Mouse (Mus musculus) kidney, embryonic 15.5 days (tissue): ENCODE data around the gene Il1rl2. TPM values are rescaled to one million over a fixed set of nuclear protein-coding genes. Genes with fewer than 3 reads are reported as not detected.
A peak's percentile ranks its signal among the peaks of the same experiment; 100 is the strongest.

ENCODE experiments used
- ATAC-seq: fragments of 200-750 bp; cut with Nextera tagmentation; replicated peaks from 2 replicates; pipeline ENCODE4 v1.8.0; 2017; ENCODE audit warnings: moderate TSS enrichment; ENCODE audit not compliant: low FRiP score
- H3K27ac ChIP-seq: fragments of 300-500 bp; sonication (generic); 2 replicates; pipeline ENCODE4 v1.5.1; 2015; ENCODE audit warnings: mild to moderate bottlenecking, inconsistent platforms
- H3K27me3 ChIP-seq: fragments of 300-500 bp; sonication (generic); 2 replicates; pipeline ENCODE4 v1.6.1; 2015; ENCODE audit warnings: inconsistent platforms
- H3K36me3 ChIP-seq: fragments of 300-500 bp; sonication (generic); 2 replicates; pipeline ENCODE4 v1.6.1; 2015; ENCODE audit warnings: inconsistent platforms
- H3K4me1 ChIP-seq: fragments of 300-500 bp; sonication (generic); 2 replicates; pipeline ENCODE4 v1.6.1; 2015; ENCODE audit warnings: inconsistent platforms
- H3K4me2 ChIP-seq: fragments of 300-500 bp; sonication (generic); 2 replicates; pipeline ENCODE4 v1.6.1; 2015; ENCODE audit warnings: moderate library complexity, mild to moderate bottlenecking, inconsistent platforms
- H3K4me3 ChIP-seq: fragments of 300-500 bp; sonication (generic); replicated peaks from 2 replicates; pipeline ENCODE4 v1.5.1; 2015; ENCODE audit warnings: mild to moderate bottlenecking, inconsistent platforms
- H3K9ac ChIP-seq: fragments of 300-500 bp; sonication (generic); 2 replicates; pipeline ENCODE4 v1.6.1; 2015; ENCODE audit warnings: mild to moderate bottlenecking, inconsistent platforms
- H3K9me3 ChIP-seq: fragments of 300-500 bp; sonication (generic); replicated peaks from 2 replicates; pipeline ENCODE4 v1.6.1; 2016; ENCODE audit warnings: inconsistent platforms
- WGBS: fragments of 180-500 bp; shearing (Covaris S2); methylation state at CpG from one replicate; pipeline ENCODE4 v1.1.7; 2015; ENCODE audit warnings: mixed read lengths; 5-methylcytosine and 5-hydroxymethylcytosine counted together
- polyA plus RNA-seq: library from polyadenylated mRNA; unstranded; fragments of >200 nt; fragmentation: Nextera tagmentation; extraction: Ambion mirVana; gene quantifications from 2 replicates; pipeline ENCODE4 v1.2.1, GENCODE M21; 2015

The Il1rl2 gene
- 7.4 and 8.8 TPM in 2 replicates for polyA plus RNA-seq

- Histone ChIP-seq H3K4me1 (peaks cover 19% of the 10 kb centered on the region), H3K4me3 (peak within 1 kb of the TSS; percentile 47), H3K36me3 (no peaks in the 10 kb centered on the region), H3K4me2 (peak within 1 kb of the TSS; percentile 85), H3K27me3 (peaks cover 33% of the 10 kb centered on the region), H3K9ac (peak within 1 kb of the TSS; percentile 37), H3K27ac (no peak within 1 kb of the TSS), H3K9me3 (no peaks in the 10 kb centered on the region)
- ATAC-seq = peak; percentile 66; the same call in 1 of the 2 replicates
- WGBS = 44% methylated on average over 6 of the region's 6 CpGs
Observed at GRCm38 (mm10) chr1:40324457-40324856, at the start of gene Il1rl2. Il1rl2 (plus strand) TSS chr1:40324610.

DNA sequence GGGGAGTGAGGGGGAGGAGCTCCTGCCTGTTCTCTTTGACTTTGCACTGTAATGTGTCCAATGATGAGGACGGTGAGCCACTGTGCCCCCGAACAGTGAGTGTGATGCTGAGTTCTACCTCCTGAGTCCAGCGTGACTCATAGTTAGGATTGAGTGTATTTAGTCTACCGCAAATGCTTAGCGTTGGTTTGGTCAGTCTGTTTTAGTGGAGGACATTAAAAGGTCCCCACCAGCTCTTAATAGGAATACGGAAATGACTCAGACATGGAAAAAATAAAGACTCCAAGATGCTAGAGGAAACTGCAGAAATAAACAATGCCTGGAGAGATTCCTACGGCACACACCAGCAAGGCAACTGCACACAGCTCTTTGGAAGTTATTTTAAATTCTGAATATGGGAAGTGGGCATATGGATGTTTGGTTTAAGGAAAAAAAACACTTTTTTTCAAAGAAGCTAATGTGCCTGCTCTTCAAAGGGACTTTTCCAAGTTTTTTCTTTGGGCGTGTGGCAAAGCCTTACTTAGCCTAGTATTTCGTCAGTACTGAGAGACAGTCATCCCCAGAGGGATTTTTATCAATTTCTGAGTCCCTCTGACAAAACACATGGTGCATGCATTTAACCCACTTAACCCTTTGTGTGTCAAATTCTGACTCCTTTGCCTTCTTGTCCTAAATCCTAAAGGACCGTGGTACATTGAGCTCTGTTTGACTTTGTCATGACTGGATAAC is 49.0 kb upstream of the Il1rl2 start:
- H3K4me1 ChIP-seq = no peaks in the 10 kb centered on the region
- no peak overlapping the region for H3K4me3 ChIP-seq
- H3K27ac ChIP-seq = no peak overlapping the region
- H3K4me2 ChIP-seq = no peak overlapping the region
- H3K9ac ChIP-seq = no peak overlapping the region
- no peaks in the 10 kb centered on the region for H3K9me3 ChIP-seq
- no peaks in the 10 kb centered on the region for H3K36me3 ChIP-seq
- WGBS = 68% methylated on average over 10 of the region's 10 CpGs
- H3K27me3 ChIP-seq = no peaks in the 10 kb centered on the region
- no peak for ATAC-seq

DNA sequence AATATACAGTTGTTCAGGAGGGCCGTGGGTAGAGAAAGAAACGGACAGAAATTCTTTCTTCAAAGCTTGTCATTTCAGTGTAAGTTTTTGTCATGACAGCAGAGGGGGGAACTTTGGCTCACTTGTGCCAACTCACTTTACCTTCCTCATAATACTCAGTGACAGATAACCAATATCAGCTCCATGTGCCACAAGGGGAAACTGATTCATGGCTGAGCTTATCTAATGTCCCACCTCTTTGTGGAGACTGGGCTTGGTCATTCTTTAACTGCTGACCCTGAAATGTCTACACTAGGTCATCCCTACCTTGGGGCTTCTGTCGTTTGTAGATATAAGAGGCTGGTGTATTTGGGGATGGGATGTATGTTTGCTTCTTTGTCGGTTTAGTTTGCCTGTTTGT is 46.5 kb upstream of the Il1rl2 start:
- no peak overlapping the region for H3K9ac ChIP-seq
- H3K27ac ChIP-seq = no peak overlapping the region
- no peak overlapping the region for H3K4me3 ChIP-seq
- no peaks in the 10 kb centered on the region for H3K4me1 ChIP-seq
- no peak for ATAC-seq
- H3K9me3 ChIP-seq = no peaks in the 10 kb centered on the region
- no peaks in the 10 kb centered on the region for H3K27me3 ChIP-seq
- WGBS = 85% methylated on average over 4 of the region's 4 CpGs
- H3K4me2 ChIP-seq = no peak overlapping the region
- no peaks in the 10 kb centered on the region for H3K36me3 ChIP-seq

- Histone ChIP-seq H3K36me3 (no peaks in the 10 kb centered on the region), H3K27me3 (no peaks in the 10 kb centered on the region), H3K4me3 (no peak overlapping the region), H3K27ac (no peak overlapping the region), H3K4me2 (no peak overlapping the region), H3K9ac (no peak overlapping the region), H3K4me1 (0 out of 2 replicates have a peak, but pooled peaks cover under 1% of the 10 kb centered on the region), H3K9me3 (no peaks in the 10 kb centered on the region)
- WGBS = 82% methylated on average over 2 of the region's 2 CpGs
- ATAC-seq = no peak
Observed at GRCm38 (mm10) chr1:40278720-40279119, 45.7 kb upstream of the Il1rl2 start.

DNA sequence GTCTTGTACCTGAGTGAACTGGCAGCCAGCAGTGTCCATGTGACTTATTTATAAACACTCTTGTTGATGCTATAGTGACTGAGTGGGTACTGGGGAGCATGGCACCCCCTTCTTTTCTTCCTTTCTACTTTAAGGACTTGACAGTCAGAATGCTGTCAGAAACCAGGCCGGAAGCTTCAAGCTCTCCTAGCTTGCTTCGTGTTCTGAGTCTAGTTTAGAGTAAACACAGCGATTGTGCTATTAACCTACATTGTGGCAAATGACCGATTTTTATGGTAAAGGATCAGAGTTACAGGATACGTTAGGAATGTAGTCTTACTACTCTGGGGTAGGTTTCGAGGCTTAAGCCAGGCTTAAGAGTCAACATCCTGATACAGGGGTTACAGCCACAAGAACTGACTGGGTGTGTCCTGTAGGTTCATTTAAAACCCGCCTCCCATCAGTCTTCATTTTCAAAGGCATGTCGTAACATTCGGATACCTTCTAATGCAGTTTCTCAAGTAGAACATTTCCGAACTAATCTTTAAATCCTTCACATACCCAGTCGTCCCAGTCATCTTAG is 45.1 kb upstream of the Il1rl2 start:
- Histone ChIP-seq H3K27ac (no peak overlapping the region), H3K4me3 (no peak overlapping the region), H3K27me3 (no peaks in the 10 kb centered on the region), H3K4me2 (no peak overlapping the region), H3K9ac (no peak overlapping the region), H3K4me1 (0 out of 2 replicates have a peak, but pooled peaks cover 2% of the 10 kb centered on the region), H3K36me3 (no peaks in the 10 kb centered on the region), H3K9me3 (no peaks in the 10 kb centered on the region)
- no peak for ATAC-seq
- WGBS = 74% methylated on average over 11 of the region's 11 CpGs

- H3K27ac ChIP-seq = no peak overlapping the region
- no peak overlapping the region for H3K4me2 ChIP-seq
- H3K36me3 ChIP-seq = no peaks in the 10 kb centered on the region
- 81% methylated on average over 4 of the region's 4 CpGs for WGBS
- H3K4me3 ChIP-seq = no peak overlapping the region
- ATAC-seq = no peak
- H3K27me3 ChIP-seq = no peaks in the 10 kb centered on the region
- no peak overlapping the region for H3K9ac ChIP-seq
- no peaks in the 10 kb centered on the region for H3K9me3 ChIP-seq
- H3K4me1 ChIP-seq = peaks cover 2% of the 10 kb centered on the region; the same call in 1 of the 2 replicates
Observed at GRCm38 (mm10) chr1:40281950-40282349, 42.5 kb upstream of the Il1rl2 start.

- Histone ChIP-seq H3K4me3 (no peak overlapping the region), H3K27ac (no peak overlapping the region), H3K4me2 (no peak overlapping the region), H3K4me1 (peaks cover 2% of the 10 kb centered on the region; the same call in 1 of the 2 replicates), H3K9ac (no peak overlapping the region), H3K9me3 (no peaks in the 10 kb centered on the region), H3K27me3 (no peaks in the 10 kb centered on the region), H3K36me3 (no peaks in the 10 kb centered on the region)
- ATAC-seq = no peak
- 70% methylated on average over 3 of the region's 3 CpGs for WGBS
Observed at GRCm38 (mm10) chr1:40282394-40282793, 42.0 kb upstream of the Il1rl2 start.

- H3K27me3 ChIP-seq = no peaks in the 10 kb centered on the region
- H3K4me1 ChIP-seq = peaks cover 2% of the 10 kb centered on the region; the same call in 1 of the 2 replicates
- no peak overlapping the region for H3K27ac ChIP-seq
- H3K9ac ChIP-seq = no peak overlapping the region
- H3K36me3 ChIP-seq = no peaks in the 10 kb centered on the region
- 43% methylated on average over 5 of the region's 5 CpGs for WGBS
- no peak overlapping the region for H3K4me3 ChIP-seq
- no peak overlapping the region for H3K4me2 ChIP-seq
- H3K9me3 ChIP-seq = no peaks in the 10 kb centered on the region
- no peak for ATAC-seq
Observed at GRCm38 (mm10) chr1:40283995-40284394, 40.4 kb upstream of the Il1rl2 start.

GRCm38 (mm10) chr1:40290489-40291255 is 33.7 kb upstream of the Il1rl2 start:
- no peak; the same call in 1 of the 2 replicates for ATAC-seq
- no peaks in the 10 kb centered on the region for H3K9me3 ChIP-seq
- H3K4me1 ChIP-seq = no peaks in the 10 kb centered on the region; the same call in 1 of the 2 replicates
- no peaks in the 10 kb centered on the region for H3K27me3 ChIP-seq
- H3K4me2 ChIP-seq = no peak overlapping the region
- no peaks in the 10 kb centered on the region for H3K36me3 ChIP-seq
- no peak overlapping the region for H3K27ac ChIP-seq
- H3K9ac ChIP-seq = no peak overlapping the region
- H3K4me3 ChIP-seq = no peak overlapping the region
- WGBS = 63% methylated on average over 12 of the region's 12 CpGs

GRCm38 (mm10) chr1:40292231-40292630 is 32.2 kb upstream of the Il1rl2 start:
- Histone ChIP-seq H3K27ac (no peak overlapping the region), H3K9ac (no peak overlapping the region), H3K36me3 (no peaks in the 10 kb centered on the region), H3K4me3 (no peak overlapping the region), H3K4me2 (no peak overlapping the region), H3K9me3 (no peaks in the 10 kb centered on the region), H3K4me1 (no peaks in the 10 kb centered on the region; the same call in 1 of the 2 replicates), H3K27me3 (no peaks in the 10 kb centered on the region)
- 96% methylated on average over 2 of the region's 2 CpGs for WGBS
- ATAC-seq = no peak

DNA sequence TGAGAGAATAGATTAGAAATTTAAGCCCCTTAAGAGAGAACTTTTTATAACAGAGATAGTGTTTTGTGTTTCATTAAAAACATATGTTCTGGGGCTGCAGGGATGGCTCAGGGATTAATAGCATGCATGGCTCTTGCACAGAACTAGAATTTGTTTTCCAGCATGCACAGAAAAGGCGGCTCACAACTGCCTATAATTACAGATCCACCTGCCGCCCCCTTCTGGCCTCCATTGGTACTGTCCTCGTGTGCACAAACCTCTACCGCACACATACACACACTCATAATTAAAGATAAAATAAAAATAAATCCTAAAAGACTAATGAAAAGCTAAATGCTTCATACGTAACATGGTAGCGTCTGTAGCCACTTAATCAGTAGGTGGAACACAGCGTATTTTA is 30.5 kb upstream of the Il1rl2 start:
- no peaks in the 10 kb centered on the region for H3K27me3 ChIP-seq
- no peak overlapping the region for H3K27ac ChIP-seq
- H3K9me3 ChIP-seq = no peaks in the 10 kb centered on the region
- WGBS = 93% methylated on average over 7 of the region's 7 CpGs
- H3K9ac ChIP-seq = no peak overlapping the region
- ATAC-seq = no peak
- no peaks in the 10 kb centered on the region; the same call in 1 of the 2 replicates for H3K4me1 ChIP-seq
- no peaks in the 10 kb centered on the region for H3K36me3 ChIP-seq
- no peak overlapping the region for H3K4me2 ChIP-seq
- H3K4me3 ChIP-seq = no peak overlapping the region

GRCm38 (mm10) chr1:40294824-40295223 is 29.6 kb upstream of the Il1rl2 start:
- Histone ChIP-seq H3K4me1 (no peaks in the 10 kb centered on the region), H3K4me3 (no peak overlapping the region), H3K9me3 (no peaks in the 10 kb centered on the region), H3K9ac (no peak overlapping the region), H3K27ac (no peak overlapping the region), H3K27me3 (no peaks in the 10 kb centered on the region), H3K36me3 (no peaks in the 10 kb centered on the region), H3K4me2 (no peak overlapping the region)
- WGBS = 76% methylated on average over 9 of the region's 9 CpGs
- ATAC-seq = no peak
